Mouse (Mus musculus) heart, postnatal 25 days (tissue): ENCODE data around the gene Aff2. TPM values are rescaled to one million over a fixed set of nuclear protein-coding genes. Genes with fewer than 3 reads are reported as not detected.

ENCODE experiments used
- DNase-seq: peaks from one replicate; pipeline ENCODE4 v3.0.0; 2022; ENCODE audit warnings: low spot score
- intact Hi-C: fragments of 180-260 bp; cut with DNase I; formaldehyde crosslinking; loops from one replicate; pipeline ENCODE4 v1.15.1; 2025
- total RNA-seq, 2 experiments: library from RNA; stranded (reverse); gene quantifications; 2 replicates each; pipeline ENCODE4 v1.2.3; 2021

The Aff2 gene
- 1 to 10 TPM; 1.8 to 2.7 TPM for total RNA-seq

GRCm38 (mm10) chrX:69360238-69361054, at the start of gene Aff2:
Aff2 (plus strand) TSS chrX:69360294.
- intact Hi-C loops = no loop called here
- no peak for DNase-seq

GRCm38 (mm10) chrX:69337296-69337695, 22.8 kb upstream of the Aff2 start:
- no peak for DNase-seq
- intact Hi-C loops = no loop called here

GRCm38 (mm10) chrX:69355621-69356020, 4.5 kb upstream of the Aff2 start:
- DNase-seq = no peak
- intact Hi-C loops = no loop called here

GRCm38 (mm10) chrX:69359360-69359759, 734 bp upstream of the Aff2 start:
- DNase-seq = no peak
- intact Hi-C loops = no loop called here

- intact Hi-C loops = no loop called here
- no peak for DNase-seq
Measured at GRCm38 (mm10) chrX:69359885-69360237, 233 bp upstream of the Aff2 start.

- intact Hi-C loops = no loop called here
Measured at GRCm38 (mm10) chrX:69361055-69361558, 1.0 kb downstream of the Aff2 start.

GRCm38 (mm10) chrX:69364198-69364597, 4.1 kb downstream of the Aff2 start:
- no peak for DNase-seq
- intact Hi-C loops = no loop called here

More at GRCm38 (mm10) chrX:69361055-69361558, 1.0 kb downstream of the Aff2 start:
- DNase-seq = no peak

- no peak for DNase-seq
- intact Hi-C loops = no loop called here
Measured at GRCm38 (mm10) chrX:69373341-69373740, 13.2 kb downstream of the Aff2 start.

- no peak for DNase-seq
- intact Hi-C loops = no loop called here
Measured at GRCm38 (mm10) chrX:69389738-69390137, 29.6 kb downstream of the Aff2 start.

GRCm38 (mm10) chrX:69415043-69415442, 54.9 kb downstream of the Aff2 start:
- DNase-seq = no peak
- intact Hi-C loops = no loop called here

GRCm38 (mm10) chrX:69438422-69438821, 78.3 kb downstream of the Aff2 start:
- DNase-seq = no peak
- intact Hi-C loops = no loop called here

GRCm38 (mm10) chrX:69441937-69442336, 81.8 kb downstream of the Aff2 start:
- intact Hi-C loops = no loop called here
- no peak for DNase-seq

GRCm38 (mm10) chrX:69460896-69461295, 100.8 kb downstream of the Aff2 start:
- no peak for DNase-seq
- intact Hi-C loops = no loop called here

GRCm38 (mm10) chrX:69502061-69502460, 142.0 kb downstream of the Aff2 start:
- intact Hi-C loops = no loop called here
- no peak for DNase-seq

- intact Hi-C loops = no loop called here
- DNase-seq = no peak
Measured at GRCm38 (mm10) chrX:69518040-69518575, 158.0 kb downstream of the Aff2 start.

- intact Hi-C loops = no loop called here
- no peak for DNase-seq
Measured at GRCm38 (mm10) chrX:69540811-69541210, 180.7 kb downstream of the Aff2 start.

- intact Hi-C loops = no loop called here
- no peak for DNase-seq
Measured at GRCm38 (mm10) chrX:69579903-69580459, 219.9 kb downstream of the Aff2 start.

GRCm38 (mm10) chrX:69608793-69609192, 248.7 kb downstream of the Aff2 start:
- intact Hi-C loops = no loop called here
- DNase-seq = no peak

- no peak for DNase-seq
- intact Hi-C loops = no loop called here
Measured at GRCm38 (mm10) chrX:69663038-69663437, 302.9 kb downstream of the Aff2 start.

- intact Hi-C loops = no loop called here
- DNase-seq = no peak
Measured at GRCm38 (mm10) chrX:69666145-69666677, 306.1 kb downstream of the Aff2 start.

- intact Hi-C loops = no loop called here
- DNase-seq = no peak
Measured at GRCm38 (mm10) chrX:69675691-69676090, 315.6 kb downstream of the Aff2 start.
